Mouse (Mus musculus): Measurements from ENCODE around the gene Zfp141. TPM values are rescaled to one million over a fixed set of nuclear protein-coding genes. Genes with fewer than 3 reads are reported as not detected.

Gene Zfp141
- polyA plus RNA-seq (2015; fragmentation: Nextera tagmentation; extraction: Ambion mirVana), result 5.5 and 6.1 TPM in 2 replicates

DNA sequence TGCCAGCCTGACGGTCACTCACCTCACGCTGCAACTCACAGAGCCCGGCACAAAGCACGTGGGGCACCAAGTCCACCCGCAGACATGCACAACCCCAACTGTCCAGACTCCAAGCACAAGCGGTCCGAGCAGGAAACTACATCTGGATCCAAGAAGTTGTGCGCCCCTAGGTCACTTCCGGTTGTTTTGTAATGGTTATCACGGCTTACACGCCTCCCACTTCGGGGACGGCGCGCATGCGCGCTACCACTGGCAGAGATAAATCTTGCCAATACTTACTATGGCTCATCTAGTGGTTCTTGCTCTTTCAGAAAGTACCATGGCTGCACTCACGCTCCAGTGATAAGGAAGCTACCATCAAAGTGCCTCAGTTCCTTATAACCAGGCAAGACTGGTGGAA is at the start of gene Zfp141:
Zfp141 (minus strand) TSS at position 153 of the 400 bp plus-strand sequence.

DNA sequence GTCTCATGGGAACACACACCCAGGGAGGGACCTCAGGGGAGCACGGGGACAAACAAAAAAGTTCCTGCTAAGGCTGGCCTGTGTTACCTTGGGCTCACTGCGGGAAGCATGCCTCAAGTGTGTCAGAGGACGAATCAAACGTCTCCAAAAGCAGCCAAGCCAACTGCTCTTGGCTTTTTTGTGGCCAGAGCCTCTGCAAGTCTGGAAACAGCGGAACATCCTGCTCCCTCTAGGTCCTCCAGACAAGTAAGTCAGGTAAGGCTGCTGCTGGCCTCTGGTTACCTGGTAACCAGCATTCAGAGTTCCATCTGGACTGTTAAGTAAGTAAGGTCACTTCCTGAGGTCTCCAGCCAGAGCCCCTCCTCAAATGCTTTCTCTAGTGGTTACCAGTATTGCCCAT is 57.7 kb downstream of the Zfp141 start, which contains the start of gene 4933421I07Rik:
4933421I07Rik (minus strand) TSS at position 271 of the 400 bp plus-strand sequence.

Other genes with a start within 250 kb of the Zfp141 start
- gene Vmn2r61, start 245.7 kb downstream of the Zfp141 start, polyA plus RNA-seq (2015; fragmentation: Nextera tagmentation; extraction: Ambion mirVana), result not detected in 2 replicates
- gene 4933421I07Rik, start 57.6 kb downstream of the Zfp141 start, polyA plus RNA-seq (2015; fragmentation: Nextera tagmentation; extraction: Ambion mirVana), result not detected in 2 replicates
- gene Gm21028, start 72.8 kb upstream of the Zfp141 start, polyA plus RNA-seq (2015; fragmentation: Nextera tagmentation; extraction: Ambion mirVana), result not detected in 2 replicates
- gene Zfp977, start 86.8 kb upstream of the Zfp141 start, polyA plus RNA-seq (2015; fragmentation: Nextera tagmentation; extraction: Ambion mirVana), result 0.63 and 1.1 TPM in 2 replicates
- 1.5 and 2.0 TPM in 2 replicates for gene Zfp976, start 136.8 kb upstream of the Zfp141 start, polyA plus RNA-seq (2015; fragmentation: Nextera tagmentation; extraction: Ambion mirVana)
- gene Zfp975, start 187.0 kb upstream of the Zfp141 start, polyA plus RNA-seq (2015; fragmentation: Nextera tagmentation; extraction: Ambion mirVana), result 4.8 and 6.4 TPM in 2 replicates
- not detected in 2 replicates for gene Gm17067, start 221.3 kb upstream of the Zfp141 start, polyA plus RNA-seq (2015; fragmentation: Nextera tagmentation; extraction: Ambion mirVana)